Mouse (Mus musculus) midbrain, embryonic 16.5 days (tissue): ENCODE measurements at regions not wholly inside any gene's neighbourhood (a gene's known extent, or its start where the extent isn't known, plus 50 kb on each side); places are given as distances from the start of the nearest gene placed in this dataset. TPM values are rescaled to one million over a fixed set of nuclear protein-coding genes. Genes with fewer than 3 reads are reported as not detected.

Source experiments
- microRNA-seq: library from miRNA; unstranded; fragments of <30 nt; microRNA quantifications from one replicate; pipeline ENCODE4, GENCODE M21; 2017

Small RNA genes lying in the stretch of these regions (microRNA-seq; reads per million reads assigned to microRNA genes)
- not detected for gene Gm25779
